Mouse (Mus musculus) liver, adult 2 months (tissue): Measurements from ENCODE around the gene Nanos1. TPM values are rescaled to one million over a fixed set of nuclear protein-coding genes. Genes with fewer than 3 reads are reported as not detected.

Experiments used
- DNase-seq: peaks from one replicate; pipeline ENCODE4 v3.0.0-alpha.2; 2011; ENCODE audit warnings: low read depth, low spot score; ENCODE audit errors: extremely low read depth
- H3K27ac ChIP-seq: fragments of 200-500 bp; replicated peaks from 2 replicates; pipeline ENCODE4 v1.5.1; 2012; ENCODE audit warnings: low read depth, mild to moderate bottlenecking, control low read depth, inconsistent platforms, low read length; ENCODE audit not compliant: insufficient read depth
- H3K27me3 ChIP-seq: fragments of 200-500 bp; 2 replicates; pipeline ENCODE4 v1.6.1; 2012; ENCODE audit warnings: mild to moderate bottlenecking, moderate library complexity, low read length, inconsistent platforms; ENCODE audit not compliant: control insufficient read depth, insufficient read depth
- H3K36me3 ChIP-seq: fragments of 200-500 bp; 2 replicates; pipeline ENCODE4 v1.6.1; 2012; ENCODE audit warnings: low read length, inconsistent platforms; ENCODE audit not compliant: control insufficient read depth, insufficient read depth
- H3K4me1 ChIP-seq: fragments of 200-500 bp; 2 replicates; pipeline ENCODE4 v1.6.1; 2011; ENCODE audit warnings: low read length; ENCODE audit not compliant: control insufficient read depth, insufficient read depth
- H3K4me3 ChIP-seq: fragments of 200-500 bp; 2 replicates; pipeline ENCODE4 v1.5.1; 2011; ENCODE audit warnings: low read depth, mild to moderate bottlenecking, control low read depth, low read length, moderate library complexity; ENCODE audit not compliant: insufficient read depth
- H3K79me2 ChIP-seq: fragments of 200-500 bp; 2 replicates; pipeline ENCODE4 v1.6.1; 2012; ENCODE audit warnings: inconsistent platforms, mild to moderate bottlenecking, low read length, moderate library complexity; ENCODE audit not compliant: control insufficient read depth, insufficient read depth
- H3K9ac ChIP-seq: fragments of 200-500 bp; 2 replicates; pipeline ENCODE4 v1.6.1; 2012; ENCODE audit warnings: low read depth, mild to moderate bottlenecking, control low read depth, inconsistent platforms, low read length
- CTCF ChIP-seq: fragments of 200-500 bp; IDR thresholded peaks from 2 replicates; pipeline ENCODE4 v1.5.1; 2011; ENCODE audit warnings: low read depth, low read length, control low read depth
- POLR2A ChIP-seq: fragments of 200-500 bp; IDR thresholded peaks from 2 replicates; pipeline ENCODE4 v1.6.1; 2011; ENCODE audit warnings: low read length, control low read depth; ENCODE audit not compliant: insufficient read depth; ENCODE audit errors: extremely low read depth
- WGBS: fragments of 180-500 bp; shearing (Covaris S2); methylation state at CpG from one replicate; pipeline ENCODE4 v1.1.7; 2018; 5-methylcytosine and 5-hydroxymethylcytosine counted together
- polyA plus RNA-seq: library from polyadenylated mRNA; depleted of rRNA; stranded (reverse); fragments of >200 nt; gene quantifications from 2 replicates; pipeline ENCODE4 v1.2.3, GENCODE M21; 2012
- total RNA-seq: library from RNA; depleted of rRNA; stranded (reverse); fragments of >200 nt; gene quantifications from 2 replicates; pipeline ENCODE4 v1.2.3, GENCODE M21; 2014

The Nanos1 gene
- total and polyA plus RNA-seq, 2 experiments: 0.02 to 0.09 TPM

- Histone ChIP-seq H3K27me3 (no peaks in the 10 kb centered on the region), H3K4me1 (peaks cover 21% of the 10 kb centered on the region), H3K9ac (no peak overlapping the region), H3K4me3 (no peak overlapping the region), H3K27ac (no peak overlapping the region), H3K36me3 (peaks cover 22% of the 10 kb centered on the region), H3K79me2 (peaks cover 14% of the 10 kb centered on the region)
- WGBS: 19% methylated on average over 1 of the region's 1 CpGs
- TF ChIP-seq POLR2A (no peak), CTCF (no peak)
- DNase-seq: peak; percentile 25
Measured at GRCm38 (mm10) chr19:60784712-60785111, 28.9 kb downstream of the Nanos1 start.

GRCm38 (mm10) chr19:60787465-60788150 lies 31.8 kb downstream of the Nanos1 start:
- no peak overlapping the region for H3K4me3 ChIP-seq
- H3K27me3 ChIP-seq: no peaks in the 10 kb centered on the region
- no peak for TF ChIP-seq CTCF
- TF ChIP-seq POLR2A: no peak
- WGBS: 5% methylated on average over 2 of the region's 2 CpGs
- no peak overlapping the region for H3K9ac ChIP-seq
- H3K79me2 ChIP-seq: peaks cover 19% of the 10 kb centered on the region
- H3K27ac ChIP-seq: no peak overlapping the region
- H3K36me3 ChIP-seq: peaks cover 6% of the 10 kb centered on the region; the same call in 1 of the 2 replicates
- peak; percentile 85 for DNase-seq
- H3K4me1 ChIP-seq: peaks cover 24% of the 10 kb centered on the region

DNA sequence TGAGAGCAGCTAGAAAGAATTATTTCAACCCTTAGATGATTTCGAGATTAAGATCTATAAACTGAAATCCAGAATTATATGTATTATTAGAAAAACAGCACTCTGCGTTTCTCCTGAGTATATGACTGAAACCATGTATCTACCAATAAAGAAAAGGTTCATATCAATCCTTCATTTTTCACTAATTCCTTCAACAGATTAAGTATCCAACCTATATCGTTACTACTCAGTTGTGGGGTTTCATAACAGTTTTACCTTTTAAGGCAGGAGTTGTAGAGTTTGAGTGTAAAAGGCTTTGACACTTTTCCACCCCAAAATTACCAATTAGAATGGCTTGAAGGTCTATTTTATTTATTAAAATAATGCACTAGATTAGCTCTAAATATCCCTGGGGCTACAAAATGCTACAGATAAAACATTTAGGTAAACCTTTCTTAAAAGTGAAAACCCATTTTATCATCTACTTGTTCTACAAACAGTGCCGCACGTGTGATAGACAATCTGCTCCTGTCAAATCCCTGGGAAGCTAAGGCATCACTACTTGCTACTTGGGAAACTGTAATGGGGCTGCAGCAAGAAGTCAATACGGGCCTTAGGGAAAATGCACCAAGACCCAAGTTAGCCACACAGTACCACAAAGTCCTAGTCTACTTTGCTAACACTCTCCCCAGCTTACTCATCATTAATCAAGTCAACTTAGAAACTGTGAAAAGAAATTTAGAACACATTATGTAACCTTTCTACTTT lies 32.6 kb downstream of the Nanos1 start:
- Histone ChIP-seq H3K79me2 (peaks cover 19% of the 10 kb centered on the region), H3K27me3 (no peaks in the 10 kb centered on the region), H3K4me3 (peak overlapping the region; percentile 64), H3K36me3 (peaks cover 4% of the 10 kb centered on the region; the same call in 1 of the 2 replicates), H3K27ac (0 out of 2 replicates have a peak overlapping the region, but pooled peaks have one; percentile 4), H3K4me1 (peaks cover 21% of the 10 kb centered on the region), H3K9ac (peak overlapping the region; percentile 40)
- WGBS: 15% methylated on average over 6 of the region's 6 CpGs
- TF ChIP-seq POLR2A: no peak
- no peak for TF ChIP-seq CTCF
- DNase-seq: peak; percentile 61

- under 1% methylated on average over 7 of the region's 7 CpGs for WGBS
- peak; percentile 46 for DNase-seq
- Histone ChIP-seq H3K79me2 (peaks cover 15% of the 10 kb centered on the region), H3K4me1 (peaks cover 18% of the 10 kb centered on the region), H3K4me3 (peak overlapping the region; percentile 64), H3K27ac (peak overlapping the region; percentile 68), H3K27me3 (no peaks in the 10 kb centered on the region), H3K36me3 (no peaks in the 10 kb centered on the region), H3K9ac (peak overlapping the region; percentile 92)
- TF ChIP-seq CTCF: no peak
Measured at GRCm38 (mm10) chr19:60789452-60789851, 33.7 kb downstream of the Nanos1 start.

DNA sequence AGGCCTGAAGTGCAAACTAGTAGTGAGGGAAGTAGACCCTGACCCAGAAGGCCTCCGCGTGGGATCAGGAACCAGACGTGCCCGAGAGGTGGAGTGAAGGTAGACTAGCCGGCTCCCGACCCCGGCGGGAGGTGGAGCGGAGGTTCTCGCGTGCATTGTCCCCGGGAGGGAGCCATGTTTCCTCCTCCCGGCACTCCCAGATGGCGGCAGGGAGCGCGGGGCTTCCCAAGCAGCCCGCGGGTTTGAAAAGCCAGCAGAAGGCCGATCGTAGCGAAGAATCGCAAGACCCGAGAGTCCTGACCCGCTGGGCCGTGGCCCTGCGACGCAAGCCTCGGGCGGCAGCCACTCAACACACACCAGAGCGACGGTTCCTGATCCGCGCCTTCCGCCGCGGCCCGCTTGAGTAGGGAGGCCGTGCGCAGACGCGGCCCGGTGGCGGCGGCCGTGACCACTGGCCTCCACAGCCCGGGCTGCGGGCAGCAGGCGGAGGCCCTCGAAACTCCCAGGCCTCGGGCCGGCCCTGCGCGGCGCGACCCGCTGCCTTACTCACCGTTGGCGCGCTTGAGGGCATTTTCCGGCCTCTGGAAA lies 34.2 kb downstream of the Nanos1 start:
- H3K27me3 ChIP-seq: no peaks in the 10 kb centered on the region
- H3K36me3 ChIP-seq: no peaks in the 10 kb centered on the region
- H3K79me2 ChIP-seq: peaks cover 15% of the 10 kb centered on the region
- peak overlapping the region; percentile 68 for H3K27ac ChIP-seq
- WGBS: under 1% methylated on average over 57 of the region's 60 CpGs
- no peak for DNase-seq
- peak overlapping the region; percentile 92 for H3K9ac ChIP-seq
- TF ChIP-seq CTCF: no peak
- TF ChIP-seq POLR2A: no peak
- H3K4me1 ChIP-seq: peaks cover 16% of the 10 kb centered on the region
- H3K4me3 ChIP-seq: peak overlapping the region; percentile 64
